Mouse (Mus musculus): ENCODE measurements around the gene Rora.

DNA sequence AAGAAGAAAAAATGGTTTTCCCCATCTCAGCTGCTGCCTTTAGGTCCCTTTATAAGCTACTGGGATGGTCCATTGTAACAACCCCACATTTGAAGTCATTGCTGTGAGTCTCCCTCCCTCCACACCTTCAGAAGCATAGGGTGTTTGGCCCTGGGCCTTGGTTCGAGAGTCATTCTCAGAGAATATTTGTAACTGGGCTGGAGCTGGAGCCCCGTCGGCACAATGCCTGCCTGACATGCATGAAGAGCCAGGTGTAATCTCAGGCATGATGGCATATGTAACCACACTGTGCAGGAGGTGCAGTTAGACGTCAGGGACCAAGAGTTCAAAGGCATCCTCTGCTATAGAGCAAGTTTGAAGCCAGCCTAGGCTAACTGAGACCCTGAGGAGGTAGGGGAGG is 680.1 kb downstream of the Rora start:
- TF ChIP-seq CTCF (IDR thresholded peaks at IDR 0.05; ENCODE audit: low read depth, low read length) (no peak), POLR2A (IDR thresholded peaks at IDR 0.05; ENCODE audit: borderline replicate concordance, low read depth, low read length) (no peak)
